Mouse (Mus musculus): ENCODE data around the gene Shisa3.

DNA sequence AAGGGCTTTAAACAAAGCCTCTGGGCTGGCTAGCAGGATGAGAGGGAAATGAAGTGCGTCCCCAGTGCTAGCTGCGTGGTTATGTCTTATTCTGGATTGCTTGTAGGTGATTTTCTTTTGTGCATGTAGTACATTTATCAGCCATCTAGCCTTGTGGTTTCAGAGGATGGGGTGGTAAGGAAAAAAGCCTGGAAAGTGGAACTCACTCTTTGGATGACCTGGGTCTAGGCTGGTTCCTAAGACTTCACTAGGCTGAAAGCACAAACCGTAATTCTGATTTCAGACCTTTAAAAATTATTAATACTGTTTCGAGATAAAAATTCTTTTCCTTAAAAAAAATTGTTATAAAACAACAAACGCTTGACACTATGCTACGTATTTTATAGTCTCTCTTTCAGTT lies 22.2 kb downstream of the Shisa3 start:
- TF ChIP-seq TCF12 (IDR thresholded peaks at IDR 0.05; ENCODE audit: low read depth, low read length): no peak
- no peak for TF ChIP-seq GABPA (IDR thresholded peaks at IDR 0.05; ENCODE audit: low read depth, low read length)
